Mouse (Mus musculus): ENCODE measurements around the gene Dcaf15.

Gene Dcaf15

GRCm38 (mm10) chr8:84066291-84066930 lies 38.2 kb downstream of the Dcaf15 start, which contains the start of gene Rfx1:
Gene Rfx1 (plus strand): TSS chr8:84066834.
- peak; percentile 100 for DNase-seq (ENCODE audit: low read depth, low spot score)

DNA sequence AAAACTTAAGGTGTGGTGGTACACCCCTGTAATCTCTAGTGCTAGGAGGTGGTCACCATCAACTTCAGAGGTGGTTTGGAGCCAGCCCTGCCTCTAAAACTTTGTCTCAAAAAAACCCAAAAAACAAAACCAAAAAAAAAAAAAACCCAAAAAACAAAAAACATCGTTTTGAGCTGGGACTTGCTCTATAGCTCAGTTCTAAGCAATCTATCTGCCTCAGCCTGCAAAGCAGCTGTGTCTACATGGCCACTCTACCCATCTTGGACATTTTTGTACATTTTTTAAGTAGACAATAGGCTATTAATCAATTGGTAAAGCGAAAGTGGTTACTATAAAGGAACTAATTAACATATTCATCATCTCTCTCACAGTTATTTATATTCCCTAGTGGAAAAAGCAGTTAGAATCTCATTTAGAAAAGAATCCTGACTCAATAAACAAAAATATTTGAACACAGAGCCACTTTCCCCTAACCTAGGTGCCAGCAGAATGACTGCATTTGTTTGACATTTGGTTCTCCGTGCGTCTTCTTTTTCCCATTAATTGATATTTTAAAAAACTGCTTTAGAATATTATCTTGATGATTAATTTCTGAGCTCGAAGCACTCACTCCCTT lies 39.0 kb downstream of the Dcaf15 start:
- DNase-seq (ENCODE audit: low read depth, low spot score) = no peak

DNA sequence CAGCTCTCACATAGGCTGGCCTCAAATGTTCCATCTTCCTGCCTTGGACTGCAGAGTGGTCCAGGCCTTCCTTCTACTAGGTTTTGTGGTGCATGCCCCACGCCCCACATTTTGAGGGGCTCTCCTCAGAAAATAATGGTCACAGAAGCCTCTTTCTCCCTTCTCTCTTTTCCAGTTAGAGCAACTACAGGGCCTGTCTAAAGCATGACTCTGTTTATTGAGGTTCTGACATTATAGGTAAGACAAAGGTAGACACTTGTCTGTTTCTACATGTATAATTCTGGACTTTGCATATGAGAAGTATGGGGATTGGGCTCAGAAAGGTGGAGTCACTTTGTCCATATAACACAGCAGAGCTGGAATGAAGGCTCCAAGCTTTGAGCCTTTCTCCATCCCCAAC lies 39.5 kb downstream of the Dcaf15 start, which contains the start of gene Gm10643:
Gene Gm10643, minus strand, starts transcription at position 101 of the 400 bp plus-strand sequence.
- DNase-seq (ENCODE audit: low read depth, low spot score) = no peak

GRCm38 (mm10) chr8:84063861-84064610 lies 40.5 kb downstream of the Dcaf15 start:
- DNase-seq (ENCODE audit: low read depth, low spot score) = peak; percentile 39

DNA sequence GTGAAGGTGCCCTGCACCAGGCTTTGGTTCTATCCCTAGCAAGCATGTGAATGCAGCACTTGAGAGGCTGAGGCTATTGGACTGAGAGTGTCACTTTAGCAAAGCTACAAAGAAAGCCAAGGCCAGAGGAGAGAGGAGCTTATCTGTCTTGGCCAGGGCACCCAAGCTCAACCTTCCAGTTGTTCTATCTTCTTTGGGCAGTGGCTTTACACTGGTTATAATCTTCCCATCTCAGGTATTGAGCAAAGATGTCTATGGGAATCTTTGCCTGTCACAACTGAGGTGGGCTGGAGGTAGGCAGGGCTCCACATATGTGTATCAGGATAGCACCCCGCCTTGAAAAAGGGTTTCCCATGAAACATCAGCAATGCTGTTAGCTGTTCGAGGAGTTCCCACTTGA lies 44.3 kb downstream of the Dcaf15 start:
- no peak for DNase-seq (ENCODE audit: low read depth, low spot score)

DNA sequence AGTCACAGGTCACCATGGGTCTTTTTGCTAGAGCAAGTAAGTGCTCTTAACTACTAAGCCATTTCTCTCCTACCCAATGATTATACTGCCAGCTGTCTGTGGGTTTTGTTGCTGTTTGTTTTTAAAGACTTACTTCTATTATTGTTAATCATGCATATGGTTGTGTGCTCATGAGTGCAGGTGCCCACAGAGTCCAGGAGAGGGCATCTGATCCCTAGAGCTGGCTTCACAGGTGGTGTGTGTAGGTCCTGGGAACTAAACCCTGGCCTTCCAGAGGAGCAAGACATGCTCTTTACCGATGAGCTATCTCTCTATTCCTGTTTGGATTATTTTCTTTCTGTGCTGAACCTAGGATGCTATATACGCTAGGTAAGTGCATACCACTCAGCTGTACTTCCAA lies 45.3 kb downstream of the Dcaf15 start:
- DNase-seq (ENCODE audit: low read depth, low spot score) = no peak

DNA sequence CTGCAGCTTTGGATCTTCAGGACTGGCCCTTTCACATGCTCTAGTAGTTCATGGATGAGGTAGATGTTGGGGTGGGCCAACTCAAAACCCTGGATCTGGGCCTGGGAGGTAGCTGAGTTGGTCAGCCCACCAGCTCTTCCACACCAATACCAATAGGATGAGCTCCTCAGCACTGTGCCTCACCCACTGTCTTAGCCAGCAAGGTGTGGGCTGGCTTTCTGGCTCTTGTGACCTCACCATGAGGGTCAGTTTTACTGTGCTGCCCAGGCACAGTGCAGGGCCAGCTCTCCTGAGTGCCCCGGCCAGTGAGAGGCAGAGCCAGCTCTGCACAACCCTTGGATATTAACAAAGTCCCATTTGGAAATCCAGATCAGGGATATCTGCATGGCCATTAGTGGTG lies 46.7 kb downstream of the Dcaf15 start:
- DNase-seq (ENCODE audit: low read depth, low spot score) = no peak

GRCm38 (mm10) chr8:84053229-84053628 lies 51.3 kb downstream of the Dcaf15 start:
- no peak for DNase-seq (ENCODE audit: low read depth, low spot score)

GRCm38 (mm10) chr8:84052746-84053145 lies 51.8 kb downstream of the Dcaf15 start:
- no peak for DNase-seq (ENCODE audit: low read depth, low spot score)

DNA sequence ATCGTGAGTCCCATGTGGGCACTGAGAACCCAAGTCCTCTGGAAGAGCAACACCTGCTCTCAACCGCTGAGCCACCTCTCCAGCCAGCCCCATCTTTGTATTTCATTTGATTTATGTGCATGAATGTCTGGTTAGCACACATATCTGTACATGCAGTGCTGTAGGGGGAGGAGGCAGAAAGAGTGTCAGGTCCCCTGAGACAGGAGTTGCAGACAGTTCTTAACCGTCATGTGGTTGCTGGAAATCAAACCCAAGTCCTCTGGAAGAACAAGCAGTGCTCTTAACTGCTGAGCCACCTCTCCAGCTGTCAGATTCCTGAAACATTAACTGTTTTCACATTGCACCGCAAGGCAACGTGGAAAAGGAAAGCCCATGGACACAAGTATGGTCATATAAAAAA lies 56.4 kb downstream of the Dcaf15 start:
- DNase-seq (ENCODE audit: low read depth, low spot score) = no peak
